Mouse (Mus musculus) heart, adult 2 months (tissue): ENCODE results near the gene Chga.

Source experiments
- CTCF ChIP-seq: fragments of 200-600 bp; IDR thresholded peaks from 2 replicates; pipeline ENCODE4 v1.8.1; 2022; ENCODE audit warnings: antibody characterized with exemption, mild to moderate bottlenecking, moderate library complexity
- EP300 ChIP-seq: fragments of 200-500 bp; IDR thresholded peaks from 2 replicates; pipeline ENCODE4 v1.6.1; 2011; ENCODE audit warnings: low read depth, low read length, control low read depth; ENCODE audit not compliant: insufficient read depth
- POLR2A ChIP-seq: fragments of 200-500 bp; IDR thresholded peaks from 2 replicates; pipeline ENCODE4 v1.6.1; 2011; ENCODE audit warnings: mild to moderate bottlenecking, low read depth, low read length, control low read depth; ENCODE audit not compliant: insufficient read depth

DNA sequence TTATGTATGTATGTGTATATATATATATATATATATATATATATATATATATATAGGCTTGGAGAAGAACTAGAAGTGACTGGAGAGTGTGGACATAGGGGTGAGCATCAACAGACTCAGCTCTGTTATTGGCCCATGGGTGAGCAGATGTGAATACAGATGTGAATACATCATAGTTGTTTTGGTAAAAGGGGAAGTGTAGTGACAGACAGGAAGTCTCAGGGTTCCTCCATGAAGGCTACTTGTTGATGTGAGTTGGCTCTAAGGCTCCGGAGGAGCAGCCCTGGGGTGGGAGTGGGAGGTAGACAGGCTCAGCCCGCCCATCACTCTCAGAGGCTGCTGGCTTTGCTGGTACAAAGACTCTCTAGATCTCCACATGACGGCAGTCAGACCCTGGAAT lies 30.6 kb upstream of the Chga start:
- TF ChIP-seq EP300 (no peak), POLR2A (no peak), CTCF (no peak)
